Mouse (Mus musculus): ENCODE results near the gene Atp8a1.

Atp8a1 gene

DNA sequence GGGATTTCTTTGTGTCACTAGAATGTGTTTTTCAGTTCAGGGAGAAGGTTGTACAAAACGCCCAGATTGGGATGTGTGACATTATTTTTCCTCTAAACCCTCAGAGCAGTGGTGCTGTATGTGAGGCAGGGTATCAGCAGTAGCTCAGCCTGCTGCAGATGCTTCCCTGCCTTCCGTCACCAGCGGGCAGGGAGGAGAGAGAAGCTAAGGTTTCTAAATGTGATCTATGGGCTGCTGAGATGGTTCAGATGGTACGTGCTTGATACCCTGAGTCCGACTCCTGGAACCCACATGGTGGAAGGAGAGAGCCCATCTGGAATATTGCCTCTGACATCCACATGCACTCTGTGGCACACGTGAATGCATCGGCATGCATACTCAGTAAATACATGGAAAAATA lies 251.6 kb downstream of the Atp8a1 start:
- ATAC-seq (ENCODE audit: insufficient number of reproducible peaks, low FRiP score, low TSS enrichment), result no peak

DNA sequence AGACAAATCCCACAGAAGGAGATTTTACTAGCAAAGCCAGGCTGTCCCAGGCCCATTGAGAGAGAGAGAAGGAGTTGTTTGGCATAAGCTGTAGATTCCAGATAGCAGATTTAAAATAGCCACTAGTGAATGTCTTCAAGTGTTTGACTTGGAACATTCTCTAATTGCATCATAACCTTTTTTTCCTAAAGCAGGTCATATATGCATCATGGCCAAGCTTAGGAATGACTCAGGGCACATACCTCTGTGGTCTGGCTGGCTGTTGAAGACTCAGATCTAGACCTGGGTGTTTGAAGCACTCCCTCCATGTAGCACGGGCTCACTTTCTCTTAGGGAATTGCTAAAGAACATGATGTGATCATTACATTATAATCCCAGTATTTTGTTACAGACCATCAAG lies 252.2 kb downstream of the Atp8a1 start:
- ATAC-seq (ENCODE audit: insufficient number of reproducible peaks, low FRiP score, low TSS enrichment), result no peak

- no peak for ATAC-seq (ENCODE audit: insufficient number of reproducible peaks, low FRiP score, low TSS enrichment)
These were observed 267.3 kb downstream of the Atp8a1 start for GRCm38 (mm10) chr5:67579725-67580633.

DNA sequence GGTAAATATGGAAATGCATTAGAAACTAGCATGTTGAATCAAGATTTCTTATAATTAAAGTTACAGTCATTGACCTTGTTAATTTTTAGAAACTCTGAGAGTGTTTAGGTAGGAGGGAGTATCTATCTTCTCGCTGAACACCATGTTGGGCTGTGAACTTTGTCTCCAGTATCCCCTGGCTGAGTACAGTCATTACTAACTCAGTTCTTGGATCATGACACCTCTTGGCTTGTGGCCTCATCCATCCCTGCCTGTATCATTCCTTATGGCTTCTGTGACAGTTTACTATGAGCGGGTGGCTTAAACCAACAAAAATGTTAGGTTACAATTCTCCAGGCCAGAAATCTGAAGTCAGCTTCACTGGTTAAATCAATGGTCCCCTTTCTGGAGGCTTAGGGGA lies 271.5 kb downstream of the Atp8a1 start:
- ATAC-seq (ENCODE audit: insufficient number of reproducible peaks, low FRiP score, low TSS enrichment), result no peak

DNA sequence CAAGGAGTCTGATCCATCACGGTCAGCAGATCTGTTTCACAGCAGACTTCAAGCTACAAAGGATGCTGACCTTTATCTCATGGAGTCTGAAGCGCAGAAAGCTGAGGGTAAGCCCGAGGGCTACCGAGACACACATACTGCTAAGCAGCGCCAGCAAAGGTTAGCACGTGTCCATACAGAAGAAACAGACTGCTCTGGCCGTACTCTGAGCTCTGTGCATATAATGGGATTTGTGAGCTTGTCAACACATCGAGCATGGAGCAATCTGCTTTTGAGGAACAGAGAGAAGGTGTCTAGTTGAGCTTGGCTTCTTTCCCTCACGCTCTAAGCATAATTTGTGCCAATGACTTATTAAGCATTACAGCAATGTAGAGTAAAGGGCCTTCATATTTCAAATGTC lies 273.2 kb downstream of the Atp8a1 start:
- no peak for ATAC-seq (ENCODE audit: insufficient number of reproducible peaks, low FRiP score, low TSS enrichment)

DNA sequence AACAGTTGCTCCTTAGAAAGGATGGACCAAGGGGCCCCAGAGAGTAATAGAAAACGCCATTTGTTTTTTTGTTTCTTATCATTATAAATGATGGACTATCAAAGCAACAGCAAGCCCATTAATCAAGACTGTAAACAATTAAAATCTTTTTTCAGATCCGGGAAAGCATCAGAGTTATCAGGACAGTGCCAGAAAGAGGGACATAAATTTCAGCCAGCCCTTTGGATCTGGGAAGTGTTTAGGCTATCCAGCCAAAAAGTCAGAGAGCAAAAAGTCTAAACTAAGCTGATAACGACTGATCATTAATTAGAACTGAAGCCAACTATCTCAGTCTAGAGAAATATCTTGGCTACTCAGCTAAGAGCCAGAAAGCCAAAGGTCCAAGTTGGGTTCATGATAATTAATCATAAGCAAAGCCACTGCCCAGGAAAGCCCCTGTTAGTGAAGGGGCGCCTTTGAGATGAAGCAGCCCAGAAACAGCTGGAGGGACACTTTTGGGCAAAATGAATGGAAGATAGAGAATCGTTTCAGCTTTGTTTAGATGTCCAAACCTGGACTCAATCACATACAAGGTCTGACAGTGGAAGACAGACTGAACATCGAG lies 274.6 kb downstream of the Atp8a1 start:
- ATAC-seq (ENCODE audit: insufficient number of reproducible peaks, low FRiP score, low TSS enrichment), result no peak

Data from cerebellum, adult (tissue).